Mouse (Mus musculus): Measurements from ENCODE around the gene Plcd3. TPM values are rescaled to one million over a fixed set of nuclear protein-coding genes. Genes with fewer than 3 reads are reported as not detected.

The Plcd3 gene
- total RNA-seq, 2 experiments from 2014 or later = 8.7 to 11.0 TPM

GRCm38 (mm10) chr11:103117591-103118009, 16.1 kb upstream of the Plcd3 start:
- DNase-seq = no peak

GRCm38 (mm10) chr11:103116959-103117590, 15.6 kb upstream of the Plcd3 start:
- peak; percentile 86 for DNase-seq

DNA sequence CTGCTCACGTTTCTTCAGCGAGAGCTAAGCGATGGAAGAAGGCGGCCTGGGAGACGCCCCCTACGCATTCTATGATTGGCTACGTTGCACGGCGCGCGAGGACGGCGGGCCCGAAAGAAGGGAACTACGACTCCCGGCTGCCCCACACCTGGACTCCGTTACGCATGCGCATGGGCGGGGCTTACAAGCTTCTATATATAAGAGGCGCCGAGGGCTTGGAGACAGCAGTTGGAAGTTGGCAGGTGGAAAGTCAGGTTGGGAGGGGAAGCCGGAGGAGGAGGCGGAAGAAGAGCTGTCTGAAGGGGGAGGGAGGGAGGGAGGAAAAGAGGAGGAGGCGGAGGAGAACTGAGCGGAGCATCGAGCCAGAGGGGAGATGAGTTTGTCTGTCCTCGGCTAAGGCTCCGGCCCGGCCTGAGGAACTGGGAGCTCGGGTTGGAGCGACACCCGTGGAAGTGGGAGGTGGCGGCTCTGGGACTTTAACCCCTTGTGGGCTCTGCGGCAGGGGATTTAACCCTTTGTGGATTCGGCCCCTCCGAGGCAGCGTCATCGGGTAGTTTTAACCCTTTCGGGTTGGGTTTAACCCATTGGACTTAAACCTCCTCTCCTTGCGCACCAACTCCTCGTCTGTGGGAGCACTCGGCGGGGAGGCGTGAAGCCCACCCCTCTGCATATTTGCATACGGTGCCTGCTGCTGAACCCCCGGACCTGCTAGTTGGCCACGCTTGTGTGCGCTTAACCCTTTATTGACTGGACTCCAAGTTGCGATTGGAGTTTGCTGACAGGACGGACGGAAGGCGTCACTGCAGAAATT, 14.8 kb upstream of the Plcd3 start, which contains the start of gene Hexim1:
Gene Hexim1, plus strand, starts transcription at position 224 of the 811 bp plus-strand sequence.
- DNase-seq = peak; percentile 100

DNA sequence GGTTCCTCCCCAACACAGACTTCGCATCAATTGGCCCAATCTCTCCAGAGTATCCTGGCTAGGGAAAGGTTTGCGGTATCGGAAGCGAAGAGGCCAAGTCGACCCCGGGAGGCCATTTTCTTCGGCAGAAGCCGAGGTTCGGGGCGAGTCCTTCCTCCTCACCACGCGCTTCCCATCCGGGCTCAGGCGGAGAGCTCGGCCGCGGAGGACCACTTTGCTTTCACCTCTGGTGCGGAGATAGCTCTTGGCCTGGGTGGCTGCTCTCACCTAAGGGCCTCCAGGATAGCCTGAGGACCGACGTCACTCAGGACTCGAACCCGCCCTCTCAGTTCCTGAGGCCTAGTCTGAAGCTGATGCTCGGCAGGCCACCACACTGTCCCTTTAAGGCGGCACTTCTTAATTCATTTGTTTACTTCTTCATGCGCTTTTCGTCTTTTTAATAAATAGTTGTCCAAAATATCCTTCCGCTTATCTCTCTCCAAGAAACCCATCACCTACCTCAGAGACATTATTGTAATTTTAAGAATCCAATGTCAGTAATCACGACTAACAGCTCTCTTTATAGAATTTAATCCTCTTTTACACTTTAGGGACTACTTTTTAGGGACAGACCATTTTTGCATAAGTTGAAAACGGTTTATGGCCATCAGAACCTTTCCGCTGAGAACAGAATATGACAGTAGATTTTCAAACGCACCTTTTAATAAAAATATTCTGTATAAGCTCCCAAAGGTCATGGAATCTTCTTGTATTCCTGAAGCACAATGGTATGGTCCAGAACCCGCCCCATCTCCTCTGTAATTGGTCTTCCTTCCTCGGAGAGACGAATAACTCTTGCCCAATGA, 13.9 kb upstream of the Plcd3 start:
- DNase-seq = peak; percentile 85

- no peak for DNase-seq
These were observed 12.9 kb upstream of the Plcd3 start for GRCm38 (mm10) chr11:103114270-103114943.

DNA sequence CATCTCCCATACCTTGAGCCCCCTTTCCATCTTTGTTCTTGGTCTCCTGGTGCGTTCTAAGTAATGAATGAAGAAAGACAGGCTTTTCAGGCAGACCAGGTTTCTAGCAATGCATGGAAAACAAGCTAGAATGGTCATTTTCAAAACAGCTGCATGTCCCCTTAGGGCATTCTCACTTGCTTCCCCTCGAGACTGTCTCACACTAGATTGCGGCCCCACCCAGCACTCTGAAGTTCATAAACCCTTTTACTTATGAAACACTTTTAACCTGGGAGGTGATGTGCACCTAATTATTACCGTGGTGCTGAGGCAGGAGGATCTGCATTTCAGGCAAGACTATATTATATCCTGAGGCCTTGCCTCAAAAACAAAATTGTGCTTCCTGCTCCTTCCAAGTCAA, 12.3 kb upstream of the Plcd3 start:
- no peak for DNase-seq

- no peak for DNase-seq
These were observed 11.5 kb upstream of the Plcd3 start for GRCm38 (mm10) chr11:103113005-103113404.

DNA sequence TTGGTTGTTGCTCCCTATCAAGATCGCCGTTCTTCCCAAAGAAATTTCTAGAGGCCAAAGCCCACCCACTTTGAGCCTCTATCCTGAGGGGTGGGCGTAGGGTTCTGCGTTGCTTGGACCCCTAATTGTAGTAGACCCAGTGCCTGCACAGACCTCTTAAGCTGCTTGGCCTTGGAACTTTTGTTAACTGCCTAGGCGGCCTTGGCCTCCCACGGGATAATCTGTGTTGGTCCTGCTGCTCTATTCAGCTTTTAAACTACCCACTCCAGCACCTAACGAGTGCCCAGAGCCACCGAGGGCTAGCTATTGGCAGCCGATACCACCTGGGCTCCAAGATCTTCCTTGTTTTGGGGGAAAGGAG, 11.1 kb upstream of the Plcd3 start:
- no peak for DNase-seq

DNA sequence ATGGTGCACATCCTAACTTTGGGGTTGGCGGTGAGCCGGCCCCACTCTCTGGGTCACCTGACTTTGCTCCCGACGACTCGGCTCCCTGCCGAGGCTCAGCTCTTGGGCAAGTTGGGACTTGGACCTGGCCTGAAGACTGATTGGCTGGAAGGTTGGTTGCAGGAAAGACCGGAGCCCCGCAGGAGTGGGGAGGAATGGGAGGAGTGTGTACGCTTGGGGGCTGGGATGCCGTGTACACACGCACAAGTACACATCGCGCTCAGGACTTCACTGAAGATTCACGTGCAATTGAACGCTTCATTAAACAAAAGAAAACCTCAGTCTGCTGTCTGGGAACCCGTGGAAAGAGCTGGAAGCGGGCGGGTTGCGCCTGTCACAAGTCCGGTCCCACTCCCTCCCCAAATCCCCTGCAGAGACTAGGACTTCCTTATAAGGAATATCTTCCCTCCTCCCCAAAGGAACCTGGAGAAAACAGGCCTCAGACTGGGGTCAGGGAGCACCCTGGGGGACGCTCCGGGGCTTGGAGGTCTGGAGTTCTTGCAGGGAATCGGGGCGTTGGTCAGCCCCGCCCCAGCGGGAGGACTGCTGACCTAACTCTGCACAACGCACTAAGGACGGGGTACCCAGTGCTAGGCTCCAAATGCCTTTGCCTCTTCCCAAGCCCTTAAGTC, 10.6 kb upstream of the Plcd3 start:
- peak; percentile 87 for DNase-seq

DNA sequence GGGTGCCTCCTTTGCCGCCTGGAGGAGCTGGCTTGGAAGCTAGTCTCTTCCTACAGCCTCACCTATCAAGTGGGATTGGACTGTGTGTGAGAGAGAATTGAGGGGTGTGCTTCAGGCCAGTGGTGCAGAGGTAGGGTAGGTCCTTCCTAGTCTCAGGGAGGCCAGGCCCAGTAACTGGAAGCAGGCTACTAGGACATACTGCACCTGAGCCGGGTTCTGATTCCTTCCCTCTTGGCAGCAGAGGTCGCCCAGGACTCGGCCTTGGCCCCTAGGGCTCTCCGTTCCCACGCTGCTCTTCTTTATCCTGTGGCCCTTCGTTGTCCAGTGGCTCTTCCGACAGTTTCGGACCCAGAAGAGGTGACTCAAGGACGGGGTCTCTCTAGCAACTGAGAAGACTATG, 9.8 kb upstream of the Plcd3 start:
- DNase-seq = no peak

- DNase-seq = peak; percentile 41
These were observed 4.9 kb upstream of the Plcd3 start for GRCm38 (mm10) chr11:103106386-103106785.

DNA sequence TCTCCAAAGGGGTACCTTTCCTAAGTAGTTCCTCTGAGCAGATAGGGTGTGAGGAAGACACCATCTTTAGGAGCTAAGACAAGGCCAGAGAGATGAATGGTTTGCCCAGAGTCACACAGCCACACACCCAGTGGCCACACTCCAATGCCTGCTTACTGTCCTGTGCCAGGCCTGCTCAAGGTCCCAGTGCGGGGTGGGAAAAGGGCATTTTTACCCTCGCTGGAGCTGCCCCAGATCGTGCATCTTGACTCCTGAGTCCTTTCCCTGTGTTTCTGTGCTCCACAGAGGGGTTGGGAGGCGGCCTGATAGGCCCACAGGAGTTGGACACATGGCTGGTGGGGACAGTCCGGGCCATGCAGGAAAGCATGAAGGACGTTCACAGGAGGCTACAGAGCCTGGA, 4.4 kb upstream of the Plcd3 start:
- DNase-seq = peak; percentile 47

GRCm38 (mm10) chr11:103105180-103105725, 3.8 kb upstream of the Plcd3 start:
- peak; percentile 59 for DNase-seq

DNA sequence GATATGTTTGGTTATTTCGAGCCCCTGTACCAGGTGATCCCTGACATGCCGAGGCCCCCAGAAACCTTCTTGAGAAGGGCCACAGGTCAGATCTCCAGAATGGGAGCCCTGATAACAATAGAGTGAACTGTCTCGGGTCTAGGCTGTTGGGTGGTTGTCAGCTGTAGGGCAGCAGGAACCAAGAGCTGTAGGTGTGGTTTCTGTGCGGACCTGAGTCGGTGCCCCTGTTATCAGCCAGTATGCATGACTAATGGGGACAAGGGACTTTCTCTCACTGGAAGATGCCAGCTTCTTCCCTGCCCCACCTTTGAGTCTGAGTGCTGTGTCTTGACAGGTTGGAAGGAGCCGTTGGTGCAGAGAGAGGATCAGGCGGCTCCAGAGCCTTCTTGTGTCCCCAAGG, 3.0 kb upstream of the Plcd3 start:
- DNase-seq = no peak

- DNase-seq = no peak
These were observed 2.2 kb upstream of the Plcd3 start for GRCm38 (mm10) chr11:103103621-103104020.

- DNase-seq = peak; percentile 99
These were observed 1.4 kb upstream of the Plcd3 start for GRCm38 (mm10) chr11:103102725-103103349.

DNA sequence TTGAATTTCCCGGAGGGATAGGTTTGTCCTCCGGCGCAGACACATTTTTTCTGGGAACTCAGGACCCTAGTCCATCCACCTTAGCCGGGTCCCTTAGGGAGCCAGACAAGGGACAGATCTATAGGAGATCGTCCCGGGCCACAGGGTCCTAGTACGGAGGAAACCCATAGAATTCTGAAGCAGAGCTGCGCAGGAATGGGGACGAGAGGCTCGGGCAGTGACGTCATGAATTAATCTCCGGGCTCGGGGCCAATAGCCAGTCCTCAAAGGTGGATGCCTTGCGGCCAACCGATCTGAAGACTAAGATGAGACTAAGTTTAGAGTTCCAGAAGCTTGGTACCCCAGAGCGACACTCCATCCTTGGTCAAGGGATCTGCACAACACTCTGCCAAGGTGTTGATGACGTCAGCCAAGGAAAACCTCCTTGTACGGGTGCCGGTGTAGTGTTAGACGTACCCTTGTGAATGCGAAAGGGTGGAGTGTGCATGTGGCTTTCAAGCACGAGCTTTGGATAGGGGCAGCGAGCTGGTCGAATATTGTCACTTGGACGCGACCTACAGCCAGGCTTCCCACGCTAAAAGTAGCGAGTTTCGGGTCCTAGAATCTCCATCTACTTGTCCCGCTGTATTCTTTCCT, 526 bp upstream of the Plcd3 start:
- DNase-seq = peak; percentile 81

GRCm38 (mm10) chr11:103100361-103100760, 1.1 kb downstream of the Plcd3 start:
- DNase-seq = no peak

DNA sequence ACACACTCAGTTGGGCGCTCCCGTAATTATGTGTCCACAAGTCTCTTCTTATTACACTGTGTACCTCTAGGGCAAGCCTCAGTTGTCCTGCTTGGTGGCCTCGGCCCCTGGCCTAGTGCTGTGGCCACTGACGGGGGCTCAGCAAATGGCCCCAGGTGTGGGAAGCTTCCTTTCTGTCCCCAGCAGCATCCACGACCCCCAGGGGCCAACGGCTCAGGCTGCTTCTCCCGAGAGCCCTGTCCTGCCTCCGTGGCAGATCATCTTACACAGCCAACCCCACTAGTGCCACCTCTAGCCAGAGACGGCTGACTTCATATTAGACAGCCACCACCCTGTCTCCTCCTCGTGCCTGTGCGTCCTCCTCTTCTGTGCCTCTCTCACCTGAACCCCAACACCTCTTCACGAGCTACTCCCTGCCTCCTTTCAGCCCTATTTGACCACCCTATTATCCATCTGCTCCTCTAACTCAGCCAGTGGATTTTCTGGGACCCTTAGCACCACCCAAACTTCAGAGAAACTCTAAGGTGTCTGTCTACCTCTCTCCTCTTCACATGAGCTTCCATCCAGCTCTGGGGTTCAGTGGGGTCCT, 2.0 kb downstream of the Plcd3 start:
- DNase-seq = no peak
